Mouse (Mus musculus): ENCODE data around the gene Zfyve9. TPM values are rescaled to one million over a fixed set of nuclear protein-coding genes. Genes with fewer than 3 reads are reported as not detected.
"Not testable (repeated sequence)": the region's sequence is repeated elsewhere in the genome, so short reads cannot be mapped to it uniquely, and the experiment has no call there.

The Zfyve9 gene
- total and polyA plus RNA-seq, 3 experiments, result 5.1 to 29.9 (median 25.2) TPM

- Histone ChIP-seq H3K79me2 (replicated peaks; ENCODE audit: control insufficient read depth, insufficient read depth, low read length) (no peaks in the 10 kb centered on the region), H3K27ac (no peak overlapping the region), H3K4me1 (ENCODE audit: control insufficient read depth, insufficient read depth, low read length) (no peaks in the 10 kb centered on the region), H3K9ac (ENCODE audit: low read depth, low read length) (no peak overlapping the region), H3K4me3 (no peak overlapping the region), H3K36me3 (ENCODE audit: control insufficient read depth, insufficient read depth, low read length) (no peaks in the 10 kb centered on the region; the same call in 1 of the 2 replicates), H3K27me3 (ENCODE audit: control insufficient read depth, insufficient read depth, low read length) (no peaks in the 10 kb centered on the region)
- WGBS, result 54% methylated on average over 3 of the region's 3 CpGs
- no peak for DNase-seq
- TF ChIP-seq POLR2A (IDR thresholded peaks at IDR 0.05; ENCODE audit: insufficient read depth, low read depth, low read length) (no peak), CTCF (IDR thresholded peaks at IDR 0.05) (no peak), EP300 (IDR thresholded peaks at IDR 0.05; ENCODE audit: insufficient read depth, low read depth, low read length) (no peak)
- intact Hi-C loops (cut with DNase I), result no loop called here
Observed at GRCm38 (mm10) chr4:108721245-108721784, 59.3 kb downstream of the Zfyve9 start.

GRCm38 (mm10) chr4:108719349-108719748, 61.2 kb downstream of the Zfyve9 start, which contains the start of gene 3110021N24Rik:
Gene 3110021N24Rik (plus strand): TSS chr4:108719649.
- Histone ChIP-seq H3K27ac (no peak within 1 kb of the TSS), H3K4me3 (no peak within 1 kb of the TSS), H3K27me3 (ENCODE audit: control insufficient read depth, insufficient read depth, low read length) (no peaks in the 10 kb centered on the region), H3K9ac (ENCODE audit: low read depth, low read length) (no peak within 1 kb of the TSS), H3K4me1 (ENCODE audit: control insufficient read depth, insufficient read depth, low read length) (no peaks in the 10 kb centered on the region), H3K36me3 (ENCODE audit: control insufficient read depth, insufficient read depth, low read length) (no peaks in the 10 kb centered on the region; the same call in 1 of the 2 replicates), H3K79me2 (replicated peaks; ENCODE audit: control insufficient read depth, insufficient read depth, low read length) (no peaks in the 10 kb centered on the region; the same call in 1 of the 2 replicates)
- no peak for DNase-seq
- 88% methylated on average over 5 of the region's 5 CpGs for WGBS
- intact Hi-C loops (cut with DNase I), result no loop called here
- TF ChIP-seq POLR2A (IDR thresholded peaks at IDR 0.05; ENCODE audit: insufficient read depth, low read depth, low read length), result no peak
- TF ChIP-seq EP300 (IDR thresholded peaks at IDR 0.05; ENCODE audit: insufficient read depth, low read depth, low read length), result no peak
- TF ChIP-seq CTCF (IDR thresholded peaks at IDR 0.05), result no peak

- no peak overlapping the region for H3K27ac ChIP-seq
- no peak for DNase-seq
- no peaks in the 10 kb centered on the region for H3K4me1 ChIP-seq (ENCODE audit: control insufficient read depth, insufficient read depth, low read length)
- no peaks in the 10 kb centered on the region for H3K27me3 ChIP-seq (ENCODE audit: control insufficient read depth, insufficient read depth, low read length)
- WGBS, result 55% methylated on average over 5 of the region's 5 CpGs
- no peaks in the 10 kb centered on the region for H3K36me3 ChIP-seq (ENCODE audit: control insufficient read depth, insufficient read depth, low read length)
- intact Hi-C loops (cut with DNase I), result no loop called here
- no peak overlapping the region for H3K4me3 ChIP-seq
- TF ChIP-seq EP300 (IDR thresholded peaks at IDR 0.05; ENCODE audit: insufficient read depth, low read depth, low read length) (no peak), POLR2A (IDR thresholded peaks at IDR 0.05; ENCODE audit: insufficient read depth, low read depth, low read length) (no peak), CTCF (IDR thresholded peaks at IDR 0.05) (no peak)
- H3K79me2 ChIP-seq (replicated peaks; ENCODE audit: control insufficient read depth, insufficient read depth, low read length), result no peaks in the 10 kb centered on the region
- no peak overlapping the region for H3K9ac ChIP-seq (ENCODE audit: low read depth, low read length)
Observed at GRCm38 (mm10) chr4:108708209-108708608, 72.4 kb downstream of the Zfyve9 start.

- H3K36me3 ChIP-seq (ENCODE audit: control insufficient read depth, insufficient read depth, low read length), result no peaks in the 10 kb centered on the region
- H3K27me3 ChIP-seq (ENCODE audit: control insufficient read depth, insufficient read depth, low read length), result no peaks in the 10 kb centered on the region
- DNase-seq, result peak in 1 of 2 experiments; percentile 9
- WGBS, result 57% methylated on average over 3 of the region's 3 CpGs
- no peak for TF ChIP-seq EP300 (IDR thresholded peaks at IDR 0.05; ENCODE audit: insufficient read depth, low read depth, low read length)
- peak; percentile 87 for TF ChIP-seq CTCF (IDR thresholded peaks at IDR 0.05)
- no peaks in the 10 kb centered on the region for H3K79me2 ChIP-seq (replicated peaks; ENCODE audit: control insufficient read depth, insufficient read depth, low read length)
- no peaks in the 10 kb centered on the region for H3K4me1 ChIP-seq (ENCODE audit: control insufficient read depth, insufficient read depth, low read length)
- no peak overlapping the region for H3K9ac ChIP-seq (ENCODE audit: low read depth, low read length)
- intact Hi-C loops (cut with DNase I), result loop anchor here (5.0 to 10.0 kb wide), 4 partner anchors 85 to 278 kb away; partner anchors contain the start of gene Zfyve9
- H3K4me3 ChIP-seq, result no peak overlapping the region
- H3K27ac ChIP-seq, result no peak overlapping the region
Observed at GRCm38 (mm10) chr4:108696934-108697333, 83.7 kb downstream of the Zfyve9 start.

- Histone ChIP-seq H3K9ac (ENCODE audit: low read depth, low read length) (no peak overlapping the region), H3K36me3 (ENCODE audit: control insufficient read depth, insufficient read depth, low read length) (no peaks in the 10 kb centered on the region), H3K4me3 (no peak overlapping the region), H3K79me2 (replicated peaks; ENCODE audit: control insufficient read depth, insufficient read depth, low read length) (no peaks in the 10 kb centered on the region), H3K4me1 (ENCODE audit: control insufficient read depth, insufficient read depth, low read length) (no peaks in the 10 kb centered on the region), H3K27me3 (ENCODE audit: control insufficient read depth, insufficient read depth, low read length) (no peaks in the 10 kb centered on the region), H3K27ac (no peak overlapping the region)
- TF ChIP-seq POLR2A (IDR thresholded peaks at IDR 0.05; ENCODE audit: insufficient read depth, low read depth, low read length) (no peak), CTCF (IDR thresholded peaks at IDR 0.05) (no peak), EP300 (IDR thresholded peaks at IDR 0.05; ENCODE audit: insufficient read depth, low read depth, low read length) (no peak)
- DNase-seq, result no peak
- intact Hi-C loops (cut with DNase I), result loop anchor here (10.0 kb wide), 1 partner anchor 283 kb away; no protein-coding TSS in a partner anchor
Observed at GRCm38 (mm10) chr4:108691469-108691868, 89.1 kb downstream of the Zfyve9 start.

GRCm38 (mm10) chr4:108690479-108690878, 90.1 kb downstream of the Zfyve9 start:
- no peak overlapping the region for H3K4me3 ChIP-seq
- no peaks in the 10 kb centered on the region for H3K27me3 ChIP-seq (ENCODE audit: control insufficient read depth, insufficient read depth, low read length)
- DNase-seq, result no peak
- H3K4me1 ChIP-seq (ENCODE audit: control insufficient read depth, insufficient read depth, low read length), result no peaks in the 10 kb centered on the region
- no peak overlapping the region for H3K9ac ChIP-seq (ENCODE audit: low read depth, low read length)
- intact Hi-C loops (cut with DNase I), result loop anchor here (10.0 kb wide), 1 partner anchor 284 kb away; no protein-coding TSS in a partner anchor
- no peak overlapping the region for H3K27ac ChIP-seq
- H3K79me2 ChIP-seq (replicated peaks; ENCODE audit: control insufficient read depth, insufficient read depth, low read length), result no peaks in the 10 kb centered on the region
- 97% methylated on average over 3 of the region's 3 CpGs for WGBS
- H3K36me3 ChIP-seq (ENCODE audit: control insufficient read depth, insufficient read depth, low read length), result no peaks in the 10 kb centered on the region
- TF ChIP-seq EP300 (IDR thresholded peaks at IDR 0.05; ENCODE audit: insufficient read depth, low read depth, low read length), result no peak
- TF ChIP-seq CTCF (IDR thresholded peaks at IDR 0.05), result peak; percentile 33
- TF ChIP-seq POLR2A (IDR thresholded peaks at IDR 0.05; ENCODE audit: insufficient read depth, low read depth, low read length), result no peak

GRCm38 (mm10) chr4:108687098-108687497, 93.5 kb downstream of the Zfyve9 start:
- H3K79me2 ChIP-seq (replicated peaks; ENCODE audit: control insufficient read depth, insufficient read depth, low read length); H3K27me3 ChIP-seq (ENCODE audit: control insufficient read depth, insufficient read depth, low read length); intact Hi-C loops (cut with DNase I); H3K4me3 ChIP-seq; H3K9ac ChIP-seq (ENCODE audit: low read depth, low read length); H3K27ac ChIP-seq; H3K36me3 ChIP-seq (ENCODE audit: control insufficient read depth, insufficient read depth, low read length); DNase-seq; H3K4me1 ChIP-seq (ENCODE audit: control insufficient read depth, insufficient read depth, low read length): not testable (repeated sequence)
- WGBS, result 90% methylated on average over 5 of the region's 7 CpGs
